Mouse (Mus musculus): ENCODE measurements around the gene Gm47283. TPM values are rescaled to one million over a fixed set of nuclear protein-coding genes. Genes with fewer than 3 reads are reported as not detected.
"Not testable (repeated sequence)": the region's sequence is repeated elsewhere in the genome, so short reads cannot be mapped to it uniquely, and the experiment has no call there.

Gene Gm47283
- total RNA-seq (2021), result not detected
- long read RNA-seq, experiment 1, result 0 reads
- long read RNA-seq, experiment 2, result 0 reads

DNA sequence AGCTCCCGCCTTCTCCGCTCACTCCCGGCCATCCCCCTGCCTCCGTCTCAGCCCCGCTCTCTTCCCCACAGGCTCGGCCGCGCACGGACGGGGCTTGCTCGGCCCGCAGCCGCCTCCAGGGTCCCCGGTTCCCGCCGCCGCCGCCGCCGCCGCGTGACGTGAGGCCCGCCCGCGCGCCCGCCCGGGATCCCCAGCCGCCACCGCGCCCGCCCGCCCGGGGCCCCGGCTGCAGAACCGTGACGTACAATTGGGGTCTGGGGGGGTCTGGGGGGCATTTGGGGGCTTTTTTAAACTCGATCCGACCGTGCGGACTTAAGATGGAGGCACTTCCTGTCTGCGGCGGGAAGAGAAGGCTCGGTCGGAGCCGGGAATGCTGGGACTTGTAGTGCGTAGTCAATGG lies at the start of gene Gm47283:
Gene Gm47283, plus strand, starts transcription at position 301 of the 400 bp plus-strand sequence.
- not testable (repeated sequence) for DNase-seq (ENCODE audit: low spot score in 2 of 2)

DNA sequence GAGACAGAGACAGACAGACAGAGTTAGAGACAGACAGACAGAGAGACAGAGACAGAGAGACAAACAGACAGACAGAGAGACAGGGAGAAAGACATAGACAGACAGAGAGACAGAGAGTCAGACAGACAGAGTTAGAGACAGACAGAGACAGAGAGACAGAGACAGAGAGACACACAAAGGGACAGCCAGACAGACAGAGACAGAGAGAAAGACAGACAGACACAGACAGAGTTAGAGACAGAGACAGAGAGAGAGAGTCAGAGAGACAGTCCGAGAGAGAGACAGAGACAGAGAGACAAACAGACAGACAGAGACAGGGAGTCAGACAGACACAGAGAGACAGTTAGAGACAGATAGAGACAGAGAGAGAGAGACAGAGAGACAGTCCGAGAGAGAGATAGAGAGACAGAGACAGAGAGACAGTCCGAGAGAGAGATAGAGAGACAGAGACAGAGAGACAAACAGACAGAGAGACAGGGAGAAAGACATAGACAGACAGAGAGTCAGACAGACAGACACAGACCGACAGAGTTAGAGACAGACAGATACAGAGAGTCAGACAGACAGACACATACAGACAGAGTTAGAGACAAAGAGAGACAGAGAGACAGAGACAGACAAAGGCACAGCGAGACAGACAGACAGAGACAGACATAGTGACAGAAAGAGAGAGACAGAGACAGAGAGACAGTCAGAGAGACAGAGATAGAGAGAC lies 49.2 kb upstream of the Gm47283 start:
- DNase-seq (ENCODE audit: low spot score in 2 of 2), result not testable (repeated sequence)

GRCm38 (mm10) chrY:90736217-90737000 lies 48.1 kb upstream of the Gm47283 start:
- DNase-seq (ENCODE audit: low spot score in 2 of 2), result not testable (repeated sequence)

- DNase-seq (ENCODE audit: low spot score in 2 of 2), result no peak
Measured at GRCm38 (mm10) chrY:90737606-90738430, 46.7 kb upstream of the Gm47283 start.

GRCm38 (mm10) chrY:90738431-90738680 lies 46.2 kb upstream of the Gm47283 start:
- peak in 1 of 2 experiments; percentile 7 for DNase-seq (ENCODE audit: low spot score in 2 of 2)

DNA sequence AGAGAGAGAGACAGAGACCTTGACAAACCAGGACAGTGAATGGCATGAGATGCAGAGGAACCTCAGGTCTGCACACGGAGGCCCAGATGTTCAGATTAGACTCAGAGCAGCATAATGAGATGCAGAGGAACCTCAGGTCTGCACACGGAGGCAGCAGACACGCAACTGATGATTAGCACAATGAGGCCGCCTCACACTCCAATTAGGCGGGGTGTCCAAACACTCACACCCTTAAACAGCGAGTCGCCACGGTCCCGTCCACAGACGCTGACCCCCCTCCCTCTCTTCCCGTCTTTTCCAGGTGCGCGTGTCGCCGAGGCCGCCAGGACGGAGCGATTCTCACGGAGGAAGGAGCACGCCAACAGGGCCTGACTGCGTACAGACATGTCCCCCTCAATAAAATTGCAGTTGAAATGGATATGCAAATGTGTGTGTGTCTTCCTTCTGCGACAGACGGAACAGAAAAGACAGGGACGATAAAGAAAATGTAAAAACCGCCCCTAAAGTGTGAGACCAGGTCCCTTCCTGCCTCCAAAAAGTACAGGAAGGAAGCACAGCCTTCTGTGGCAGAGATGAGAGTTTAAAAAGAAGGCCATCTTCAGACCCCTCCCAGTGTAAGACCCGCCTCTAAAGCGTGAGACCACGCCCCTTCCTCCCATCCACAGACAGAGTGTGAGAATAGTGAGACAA lies 45.6 kb upstream of the Gm47283 start:
- peak; percentile 63 to 86 for DNase-seq (ENCODE audit: low spot score in 2 of 2)

GRCm38 (mm10) chrY:90739531-90740012 lies 45.0 kb upstream of the Gm47283 start:
- peak; percentile 51 to 77 for DNase-seq (ENCODE audit: low spot score in 2 of 2)

DNA sequence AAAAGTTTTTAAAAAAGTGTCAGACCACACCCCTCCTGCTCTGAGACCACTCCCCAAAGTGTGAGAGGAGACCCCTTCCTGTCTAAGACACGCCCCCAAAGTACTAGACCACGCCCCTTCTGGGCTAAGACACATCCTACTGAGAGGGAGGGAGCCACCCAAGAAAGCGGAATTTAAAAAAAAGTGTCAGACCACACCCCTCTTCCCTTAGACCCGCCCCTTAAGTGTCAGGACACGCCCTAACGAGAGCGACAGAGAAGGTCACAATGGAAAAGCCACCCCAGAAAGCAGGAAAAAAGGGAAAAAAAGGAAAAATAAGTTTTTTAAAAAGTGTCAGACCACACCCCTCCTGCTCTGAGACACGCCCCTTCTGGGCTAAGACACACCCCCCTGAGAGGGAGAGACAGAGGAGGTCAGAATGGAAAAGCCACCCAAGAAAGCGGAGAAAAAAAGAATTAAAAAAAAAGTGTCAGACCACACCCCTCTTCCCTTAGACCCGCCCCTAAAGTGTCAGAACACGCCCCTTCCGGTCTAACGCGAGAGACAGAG lies 44.5 kb upstream of the Gm47283 start:
- DNase-seq (ENCODE audit: low spot score in 2 of 2), result peak; percentile 45 to 59

GRCm38 (mm10) chrY:90741006-90741405 lies 43.5 kb upstream of the Gm47283 start:
- DNase-seq (ENCODE audit: low spot score in 2 of 2), result peak; percentile 28 to 68

GRCm38 (mm10) chrY:90741452-90742260 lies 42.9 kb upstream of the Gm47283 start:
- DNase-seq (ENCODE audit: low spot score in 2 of 2), result peak; percentile 52 to 84

- peak; percentile 12 to 36 for DNase-seq (ENCODE audit: low spot score in 2 of 2)
Measured at GRCm38 (mm10) chrY:90742261-90743052, 42.1 kb upstream of the Gm47283 start.

DNA sequence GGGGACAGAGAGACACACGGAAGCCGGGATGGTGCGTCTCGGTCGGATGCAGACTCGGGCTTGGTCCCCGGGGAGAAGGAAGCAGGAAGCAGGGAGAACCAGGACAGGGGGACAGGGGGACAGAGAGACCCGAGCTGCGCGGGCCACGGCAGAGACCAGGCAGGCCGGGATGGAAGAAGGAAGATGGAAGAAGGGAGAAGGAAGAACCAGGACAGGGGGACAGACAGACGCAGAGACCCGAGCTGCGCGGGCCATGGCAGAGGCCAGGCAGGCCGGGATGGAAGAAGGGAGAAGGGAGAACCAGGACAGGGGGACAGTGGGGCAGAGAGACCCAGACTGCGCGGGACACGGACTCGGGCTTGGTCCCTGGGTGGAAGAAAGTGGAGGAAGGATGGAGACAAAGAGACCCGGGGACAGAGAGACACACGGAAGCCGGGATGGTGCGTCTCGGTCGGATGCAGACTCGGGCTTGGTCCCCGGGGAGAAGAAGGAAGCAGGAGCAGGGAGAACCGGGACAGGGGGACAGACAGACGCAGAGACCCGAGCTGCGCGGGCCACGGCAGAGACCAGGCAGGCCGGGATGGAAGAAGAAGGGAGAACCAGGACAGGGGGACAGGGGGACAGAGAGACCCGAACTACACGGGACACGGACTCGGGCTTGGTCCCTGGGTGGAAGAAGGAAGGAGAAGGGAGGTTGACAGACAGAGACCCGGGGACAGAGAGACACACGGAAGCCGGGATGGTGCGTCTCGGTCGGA lies 41.3 kb upstream of the Gm47283 start:
- DNase-seq (ENCODE audit: low spot score in 2 of 2), result peak; percentile 9 to 60

DNA sequence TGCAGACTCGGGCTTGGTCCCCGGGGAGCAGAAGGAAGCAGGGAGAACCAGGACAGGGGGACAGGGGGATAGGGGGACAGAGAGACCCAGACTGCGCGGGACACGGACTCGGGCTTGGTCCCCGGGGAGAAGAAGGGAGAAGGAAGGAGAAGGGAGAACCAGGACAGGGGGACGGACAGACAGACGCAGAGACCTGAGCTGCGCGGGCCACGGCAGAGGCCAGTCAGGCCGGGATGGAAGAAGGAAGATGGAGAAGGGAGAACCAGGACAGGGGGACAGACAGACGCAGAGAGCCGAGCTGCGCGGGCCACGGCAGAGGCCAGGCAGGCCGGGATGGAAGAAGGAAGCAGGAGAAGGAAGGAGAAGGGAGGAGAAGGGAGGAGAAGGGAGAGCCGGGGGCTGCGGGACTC lies 40.7 kb upstream of the Gm47283 start:
- DNase-seq (ENCODE audit: low spot score in 2 of 2), result peak; percentile 14 to 19

GRCm38 (mm10) chrY:90744381-90744981 lies 40.1 kb upstream of the Gm47283 start:
- peak; percentile 87 to 98 for DNase-seq (ENCODE audit: low spot score in 2 of 2)

GRCm38 (mm10) chrY:90745256-90745655 lies 39.3 kb upstream of the Gm47283 start:
- DNase-seq (ENCODE audit: low spot score in 2 of 2), result not testable (repeated sequence)

GRCm38 (mm10) chrY:90754721-90755120 lies 29.8 kb upstream of the Gm47283 start, which contains the start of gene Gm21860:
TSS of gene Gm21860 (minus strand) at chrY:90754821.
- not testable (repeated sequence) for DNase-seq (ENCODE audit: low spot score in 2 of 2)

DNA sequence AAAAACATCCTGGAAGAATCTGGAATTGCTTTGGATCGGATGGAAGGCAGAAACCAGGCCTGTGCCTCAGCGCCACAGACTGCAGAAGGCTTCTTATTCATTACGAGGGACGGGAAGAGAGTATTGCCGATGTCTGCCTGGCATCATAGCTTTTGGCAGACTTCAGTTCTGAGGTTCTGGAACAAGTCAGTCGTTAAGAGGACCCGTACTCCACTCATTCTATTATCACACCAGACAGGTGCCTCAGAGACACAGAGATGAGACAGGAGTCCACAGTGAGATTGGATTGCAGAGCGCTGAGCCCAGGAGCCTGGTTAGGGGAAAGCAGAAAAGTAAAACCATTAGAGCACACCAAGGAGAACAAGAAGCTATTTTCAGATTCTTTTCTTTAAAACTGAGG lies 54.5 kb downstream of the Gm47283 start, which contains the start of gene Gm21748:
Gene Gm21748, minus strand, starts transcription at position 101 of the 400 bp plus-strand sequence.
- not testable (repeated sequence) for DNase-seq (ENCODE audit: low spot score in 2 of 2)
